Mouse (Mus musculus) erythroblast, embryonic 14.5 days (primary cell): ENCODE results near the gene Tmem247.

Experiments used
- GATA1 ChIP-seq: IDR thresholded peaks from 2 replicates; pipeline ENCODE4 v1.6.1; 2012; ENCODE audit warnings: low read length, inconsistent platforms, mixed read lengths
- TAL1 ChIP-seq: IDR thresholded peaks from 3 replicates; pipeline ENCODE4 v1.6.1; 2012; ENCODE audit warnings: low read length, inconsistent platforms, mixed read lengths

GRCm38 (mm10) chr17:86971036-86971435 lies 53.9 kb downstream of the Tmem247 start:
- TF ChIP-seq GATA1: no peak
- no peak for TF ChIP-seq TAL1
